Mouse (Mus musculus): ENCODE measurements around the gene Hsd17b11. TPM values are rescaled to one million over a fixed set of nuclear protein-coding genes. Genes with fewer than 3 reads are reported as not detected.

The Hsd17b11 gene
- polyA plus RNA-seq, 2 experiments: 2.6 to 7.9 TPM

DNA sequence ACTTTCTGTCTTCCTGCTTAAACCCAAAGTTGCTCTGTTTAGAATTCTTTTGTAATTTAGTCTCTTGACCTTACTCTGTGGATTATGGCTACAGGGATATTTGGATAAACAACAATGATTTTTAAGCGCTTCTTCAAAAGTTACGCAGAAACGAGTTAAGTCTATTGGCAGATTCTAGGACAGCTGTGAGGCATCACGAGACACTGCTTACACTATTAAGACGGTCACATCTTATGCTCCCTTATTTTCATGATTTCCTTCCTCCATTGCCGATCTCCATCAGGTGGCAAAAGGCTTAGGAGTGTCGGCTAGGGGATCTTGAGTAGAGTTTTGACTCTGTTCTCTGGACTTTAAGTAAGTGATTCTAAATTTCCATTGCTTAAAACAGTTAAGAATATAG is 11.5 kb downstream of the Hsd17b11 start:
- no peak overlapping the region for H3K4me2 ChIP-seq (ENCODE audit: low read depth)
- WGBS (ENCODE audit: insufficient replicate concordance): 77% methylated on average over 7 of the region's 7 CpGs
- DNase-seq (ENCODE audit: low read depth in 3 of 3, low spot score in 3 of 3) (no peak), ATAC-seq (ENCODE audit: insufficient read depth) (no peak)
- no peaks in the 10 kb centered on the region for H3K9me3 ChIP-seq (ENCODE audit: control insufficient read depth, low read length)
- H3K4me3 ChIP-seq (ENCODE audit: insufficient read depth in 1 of 2, low read depth in 2 of 2, low read length in 2 of 2): no peak overlapping the region
- H3K27me3 ChIP-seq (ENCODE audit: control insufficient read depth, insufficient read depth, low read length): no peaks in the 10 kb centered on the region
- 0 out of 4 replicates have a peak, but pooled peaks cover 0 to 2% of the 10 kb centered on the region in 2 experiments for H3K4me1 ChIP-seq (replicated peaks; ENCODE audit: control insufficient read depth in 2 of 2, insufficient read depth in 2 of 2, low read length in 1 of 2)
- no peaks in the 10 kb centered on the region for H3K36me3 ChIP-seq (replicated peaks; ENCODE audit: control insufficient read depth, insufficient read depth, low read depth)
- no peak for TF ChIP-seq CTCF (IDR thresholded peaks at IDR 0.05; ENCODE audit: low read depth)
- no peak for TF ChIP-seq EP300 (IDR thresholded peaks at IDR 0.05; ENCODE audit: low read depth)
- no peak overlapping the region for H3K27ac ChIP-seq
- no peak overlapping the region for H3K9ac ChIP-seq (replicated peaks)

DNA sequence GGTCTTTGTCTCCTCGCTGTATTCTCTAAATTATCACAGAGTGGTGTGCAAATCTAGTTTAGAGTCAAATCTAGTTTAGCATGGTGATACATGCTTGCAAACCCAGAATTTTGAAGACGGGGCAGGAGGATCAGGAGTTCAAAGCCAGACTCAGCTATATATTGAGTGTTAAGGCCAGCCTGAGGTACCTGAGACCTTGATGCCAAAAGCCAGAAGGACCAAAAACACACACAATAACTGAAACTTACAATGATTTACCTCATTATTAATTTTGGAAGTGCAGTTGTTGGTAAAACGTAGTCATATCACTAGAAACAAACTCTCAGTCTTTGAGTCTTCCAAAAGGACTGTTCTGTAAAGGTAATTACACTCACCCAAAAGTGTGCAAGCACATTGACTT is 12.3 kb downstream of the Hsd17b11 start:
- TF ChIP-seq EP300 (IDR thresholded peaks at IDR 0.05; ENCODE audit: low read depth) (no peak), CTCF (IDR thresholded peaks at IDR 0.05; ENCODE audit: low read depth) (no peak)
- H3K9ac ChIP-seq (replicated peaks): no peak overlapping the region
- H3K4me3 ChIP-seq (ENCODE audit: insufficient read depth in 1 of 2, low read depth in 2 of 2, low read length in 2 of 2): no peak overlapping the region
- H3K9me3 ChIP-seq (ENCODE audit: control insufficient read depth, low read length): no peaks in the 10 kb centered on the region
- no peak overlapping the region for H3K4me2 ChIP-seq (ENCODE audit: low read depth)
- H3K27me3 ChIP-seq (ENCODE audit: control insufficient read depth, insufficient read depth, low read length): no peaks in the 10 kb centered on the region
- 0 out of 4 replicates have a peak, but pooled peaks cover 0 to 2% of the 10 kb centered on the region in 2 experiments for H3K4me1 ChIP-seq (replicated peaks; ENCODE audit: control insufficient read depth in 2 of 2, insufficient read depth in 2 of 2, low read length in 1 of 2)
- no peaks in the 10 kb centered on the region for H3K36me3 ChIP-seq (replicated peaks; ENCODE audit: control insufficient read depth, insufficient read depth, low read depth)
- H3K27ac ChIP-seq: no peak overlapping the region
- WGBS (ENCODE audit: insufficient replicate concordance): 73% methylated on average over 3 of the region's 3 CpGs
- DNase-seq (ENCODE audit: low read depth in 3 of 3, low spot score in 3 of 3) (no peak), ATAC-seq (ENCODE audit: insufficient read depth) (no peak)

DNA sequence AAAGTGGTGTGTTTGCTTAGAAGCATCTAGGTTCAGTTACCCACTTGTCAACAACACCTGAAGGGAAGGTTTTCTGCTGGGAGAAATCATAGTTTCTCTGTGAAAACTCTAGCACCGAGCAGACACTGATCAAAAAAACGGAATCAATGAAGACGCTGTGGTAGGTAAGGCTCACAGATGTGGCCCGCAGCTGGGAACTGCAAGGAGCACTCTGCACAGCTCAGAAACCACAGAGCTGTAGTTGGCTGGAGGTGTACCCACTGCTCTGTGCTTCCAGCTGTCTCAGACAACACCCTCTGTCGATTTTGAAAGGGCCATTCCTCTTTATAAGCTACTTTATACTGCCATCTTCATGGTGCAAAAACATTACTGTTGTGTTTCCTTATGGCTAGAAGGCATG is 13.9 kb downstream of the Hsd17b11 start:
- no peak overlapping the region for H3K9ac ChIP-seq (replicated peaks)
- DNase-seq (ENCODE audit: low read depth in 3 of 3, low spot score in 3 of 3) (no peak), ATAC-seq (ENCODE audit: insufficient read depth) (no peak)
- H3K4me1 ChIP-seq (replicated peaks; ENCODE audit: control insufficient read depth in 2 of 2, insufficient read depth in 2 of 2, low read length in 1 of 2): peaks cover 0 to 2% of the 10 kb centered on the region in 2 experiments; a peak in 1 of 4 replicates
- TF ChIP-seq EP300 (IDR thresholded peaks at IDR 0.05; ENCODE audit: low read depth) (no peak), CTCF (IDR thresholded peaks at IDR 0.05; ENCODE audit: low read depth) (no peak)
- H3K9me3 ChIP-seq (ENCODE audit: control insufficient read depth, low read length): no peaks in the 10 kb centered on the region
- no peaks in the 10 kb centered on the region for H3K36me3 ChIP-seq (replicated peaks; ENCODE audit: control insufficient read depth, insufficient read depth, low read depth)
- no peak overlapping the region for H3K4me2 ChIP-seq (ENCODE audit: low read depth)
- 69% methylated on average over 5 of the region's 5 CpGs for WGBS (ENCODE audit: insufficient replicate concordance)
- no peak overlapping the region for H3K27ac ChIP-seq
- H3K4me3 ChIP-seq (ENCODE audit: insufficient read depth in 1 of 2, low read depth in 2 of 2, low read length in 2 of 2): no peak overlapping the region
- H3K27me3 ChIP-seq (ENCODE audit: control insufficient read depth, insufficient read depth, low read length): no peaks in the 10 kb centered on the region

DNA sequence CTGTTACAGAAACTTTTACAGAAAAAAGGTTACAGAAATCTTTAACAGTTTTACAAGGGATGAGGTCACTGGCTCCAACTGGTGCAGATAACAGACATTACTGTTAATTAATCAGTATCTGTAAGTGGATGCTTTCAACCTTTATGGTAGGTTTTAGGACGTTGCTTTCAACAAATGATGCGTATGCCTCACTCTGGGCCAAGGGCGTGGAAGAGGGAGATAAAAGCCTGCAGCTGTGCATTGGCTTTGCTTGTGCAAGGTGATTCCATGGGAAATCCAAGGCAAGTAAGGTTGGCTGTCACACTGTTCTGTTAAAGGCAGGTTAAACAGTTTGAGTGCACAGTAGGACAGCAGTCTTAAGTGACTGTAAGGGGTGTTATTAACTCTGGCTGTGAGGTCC is 14.9 kb downstream of the Hsd17b11 start:
- no peaks in the 10 kb centered on the region for H3K9me3 ChIP-seq (ENCODE audit: control insufficient read depth, low read length)
- ATAC-seq (ENCODE audit: insufficient read depth): no peak
- H3K4me1 ChIP-seq (replicated peaks; ENCODE audit: control insufficient read depth in 2 of 2, insufficient read depth in 2 of 2, low read length in 1 of 2): peaks cover 0 to 2% of the 10 kb centered on the region in 2 experiments; a peak in 1 of 4 replicates
- TF ChIP-seq EP300 (IDR thresholded peaks at IDR 0.05; ENCODE audit: low read depth) (no peak), CTCF (IDR thresholded peaks at IDR 0.05; ENCODE audit: low read depth) (no peak)
- H3K27me3 ChIP-seq (ENCODE audit: control insufficient read depth, insufficient read depth, low read length): no peaks in the 10 kb centered on the region
- no peak overlapping the region for H3K9ac ChIP-seq (replicated peaks)
- no peak for DNase-seq (ENCODE audit: low read depth in 3 of 3, low spot score in 3 of 3)
- H3K4me3 ChIP-seq (ENCODE audit: insufficient read depth in 1 of 2, low read depth in 2 of 2, low read length in 2 of 2): no peak overlapping the region
- H3K27ac ChIP-seq: no peak overlapping the region
- H3K36me3 ChIP-seq (replicated peaks; ENCODE audit: control insufficient read depth, insufficient read depth, low read depth): no peaks in the 10 kb centered on the region
- WGBS (ENCODE audit: insufficient replicate concordance): 60% methylated on average over 3 of the region's 3 CpGs
- H3K4me2 ChIP-seq (ENCODE audit: low read depth): no peak overlapping the region

DNA sequence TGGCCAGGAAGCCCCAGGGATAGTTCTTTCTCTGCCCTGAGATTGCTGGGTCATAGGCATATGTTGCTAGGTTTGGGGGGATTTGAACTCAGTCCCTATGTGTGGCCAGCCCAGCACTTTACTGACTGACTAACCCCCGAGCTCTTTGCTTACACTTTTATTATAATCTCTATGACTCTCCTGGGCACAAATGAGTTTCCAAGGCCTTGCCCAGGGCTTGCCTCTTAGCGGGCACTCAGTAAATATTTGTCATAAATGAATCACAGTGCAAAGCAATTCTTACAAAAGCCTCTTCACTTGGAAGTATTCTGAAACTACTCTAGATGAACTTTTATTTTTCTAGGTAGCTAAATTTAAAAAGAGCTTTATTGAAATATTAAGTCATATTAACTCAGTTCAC is 17.8 kb downstream of the Hsd17b11 start:
- Histone ChIP-seq H3K27me3 (ENCODE audit: control insufficient read depth, insufficient read depth, low read length) (no peaks in the 10 kb centered on the region), H3K4me1 (replicated peaks; ENCODE audit: control insufficient read depth in 2 of 2, insufficient read depth in 2 of 2, low read length in 1 of 2) (peaks cover 0 to 2% of the 10 kb centered on the region in 2 experiments; a peak in 1 of 4 replicates), H3K9ac (replicated peaks) (no peak overlapping the region), H3K9me3 (ENCODE audit: control insufficient read depth, low read length) (no peaks in the 10 kb centered on the region), H3K36me3 (replicated peaks; ENCODE audit: control insufficient read depth, insufficient read depth, low read depth) (no peaks in the 10 kb centered on the region), H3K4me3 (ENCODE audit: insufficient read depth in 1 of 2, low read depth in 2 of 2, low read length in 2 of 2) (no peak overlapping the region), H3K27ac (no peak overlapping the region), H3K4me2 (ENCODE audit: low read depth) (no peak overlapping the region)
- WGBS (ENCODE audit: insufficient replicate concordance): 65% methylated on average over 2 of the region's 2 CpGs
- no peak for DNase-seq (ENCODE audit: low read depth in 3 of 3, low spot score in 3 of 3)
- TF ChIP-seq EP300 (IDR thresholded peaks at IDR 0.05; ENCODE audit: low read depth) (no peak), CTCF (IDR thresholded peaks at IDR 0.05; ENCODE audit: low read depth) (no peak)
- ATAC-seq (ENCODE audit: insufficient read depth): no peak
